Mouse (Mus musculus) heart, postnatal 0 days (tissue): ENCODE data around the gene Dnase1l3. TPM values are rescaled to one million over a fixed set of nuclear protein-coding genes. Genes with fewer than 3 reads are reported as not detected.

Source experiments
- ATAC-seq: fragments of 200-750 bp; cut with Nextera tagmentation; 2 replicates; pipeline ENCODE4 v1.8.0; 2017; ENCODE audit warnings: low read depth, moderate number of reproducible peaks, moderate library complexity; ENCODE audit not compliant: insufficient read depth
- DNase-seq: peaks from one replicate; pipeline ENCODE4 v3.0.0-alpha.2; 2016; ENCODE audit warnings: low spot score
- H3K27ac ChIP-seq: fragments of 300-500 bp; sonication (generic); 2 replicates; pipeline ENCODE4 v1.5.1; 2014; ENCODE audit warnings: low read depth, mild to moderate bottlenecking
- H3K27me3 ChIP-seq: fragments of 300-500 bp; sonication (generic); 2 replicates; pipeline ENCODE4 v1.6.1; 2014; ENCODE audit warnings: low read length, mixed read lengths; ENCODE audit not compliant: control insufficient read depth, insufficient read depth
- H3K36me3 ChIP-seq: fragments of 300-500 bp; sonication (generic); replicated peaks from 2 replicates; pipeline ENCODE4 v1.6.1; 2014; ENCODE audit warnings: low read length, mixed read lengths; ENCODE audit not compliant: control insufficient read depth, insufficient read depth
- H3K4me1 ChIP-seq: fragments of 300-500 bp; sonication (generic); 2 replicates; pipeline ENCODE4 v1.6.1; 2014; ENCODE audit warnings: antibody characterized with exemption; ENCODE audit not compliant: control insufficient read depth, insufficient read depth
- H3K4me2 ChIP-seq: fragments of 300-500 bp; sonication (generic); 2 replicates; pipeline ENCODE4 v1.6.1; 2014; ENCODE audit warnings: low read depth, mild to moderate bottlenecking, low read length, moderate library complexity
- H3K4me3 ChIP-seq: fragments of 300-500 bp; sonication (generic); 2 replicates; pipeline ENCODE4 v1.5.1; 2014; ENCODE audit warnings: low read depth, low read length
- H3K9ac ChIP-seq: fragments of 300-500 bp; sonication (generic); replicated peaks from 2 replicates; pipeline ENCODE4 v1.6.1; 2014; ENCODE audit warnings: low read depth, low read length, mixed read lengths
- H3K9me3 ChIP-seq: fragments of 300-500 bp; sonication (generic); replicated peaks from 2 replicates; pipeline ENCODE4 v1.6.1; 2016; ENCODE audit warnings: low read length; ENCODE audit not compliant: control insufficient read depth
- CTCF ChIP-seq: IDR thresholded peaks from 2 replicates; pipeline ENCODE4 v1.5.1; 2016; ENCODE audit warnings: antibody characterized with exemption, control low read depth, low read depth
- EP300 ChIP-seq: IDR thresholded peaks from 2 replicates; pipeline ENCODE4 v1.6.1; 2016; ENCODE audit warnings: antibody characterized with exemption, low read depth
- WGBS: fragments of 180-500 bp; shearing (Covaris S2); extraction: QIAGEN DNeasy Blood & Tissue Kit; methylation state at CpG from one replicate; pipeline ENCODE4 v1.1.7; 2014; 5-methylcytosine and 5-hydroxymethylcytosine counted together
- polyA plus RNA-seq: library from polyadenylated mRNA; unstranded; fragments of >200 nt; fragmentation: Nextera tagmentation; extraction: Ambion mirVana; gene quantifications from 2 replicates; pipeline ENCODE4 v1.2.1, GENCODE M21; 2015
- total RNA-seq: library from RNA; depleted of rRNA; stranded (reverse); fragments of >200 nt; gene quantifications from 2 replicates; pipeline ENCODE4 v1.2.3, GENCODE M21; 2014; ENCODE audit warnings: low replicate concordance; rRNA removed

The Dnase1l3 gene
- total RNA-seq (not detected in 2 replicates), polyA plus RNA-seq (0.03 TPM in 2 replicates)

GRCm38 (mm10) chr14:7994271-7994767 is at the start of gene Dnase1l3:
Gene Dnase1l3, minus strand, starts transcription at chr14:7994573.
- H3K9ac ChIP-seq = no peak within 1 kb of the TSS
- peak; percentile 57 for DNase-seq
- peak; percentile 68 for TF ChIP-seq CTCF
- no peak for TF ChIP-seq EP300
- no peak within 1 kb of the TSS for H3K4me3 ChIP-seq
- ATAC-seq = peak; percentile 66
- no peak within 1 kb of the TSS for H3K27ac ChIP-seq
- 49% methylated on average over 8 of the region's 8 CpGs for WGBS
- H3K4me1 ChIP-seq = no peaks in the 10 kb centered on the region
- H3K36me3 ChIP-seq = no peaks in the 10 kb centered on the region
- H3K4me2 ChIP-seq = no peak within 1 kb of the TSS
- no peaks in the 10 kb centered on the region for H3K9me3 ChIP-seq
- 0 out of 2 replicates have a peak, but pooled peaks cover 3% of the 10 kb centered on the region for H3K27me3 ChIP-seq

DNA sequence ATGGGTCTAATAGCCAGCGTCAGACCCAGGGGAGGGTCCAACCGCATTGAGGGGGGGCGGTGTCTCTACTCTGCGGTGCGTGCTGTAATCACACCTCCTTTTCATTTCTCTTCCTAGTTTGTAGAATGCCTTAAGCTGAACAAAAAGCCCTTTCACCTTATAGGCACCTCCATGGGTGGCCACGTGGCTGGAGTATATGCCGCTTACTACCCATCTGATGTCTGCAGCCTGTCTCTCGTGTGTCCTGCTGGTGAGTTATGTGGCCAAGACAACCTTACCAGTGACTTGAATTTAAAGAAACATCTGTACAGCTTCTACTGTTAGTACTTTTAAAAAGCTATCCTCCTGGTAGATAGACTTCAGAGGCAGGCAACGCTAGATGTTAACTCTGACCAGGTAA is 48.2 kb upstream of the Dnase1l3 start:
- no peak for DNase-seq
- TF ChIP-seq CTCF (no peak), EP300 (no peak)
- ATAC-seq = no peak

GRCm38 (mm10) chr14:8042120-8042519 is 47.7 kb upstream of the Dnase1l3 start:
- H3K27ac ChIP-seq = no peak overlapping the region
- 83% methylated on average over 2 of the region's 2 CpGs for WGBS
- H3K9ac ChIP-seq = no peak overlapping the region
- DNase-seq = no peak
- no peaks in the 10 kb centered on the region for H3K9me3 ChIP-seq
- H3K4me3 ChIP-seq = no peak overlapping the region
- ATAC-seq = no peak
- H3K4me2 ChIP-seq = no peak overlapping the region
- H3K27me3 ChIP-seq = no peaks in the 10 kb centered on the region
- no peak for TF ChIP-seq CTCF
- no peak for TF ChIP-seq EP300
- H3K36me3 ChIP-seq = peaks cover 21% of the 10 kb centered on the region
- H3K4me1 ChIP-seq = no peaks in the 10 kb centered on the region

More for the DNA sequence above, 48.2 kb upstream of the Dnase1l3 start:
- 91% methylated on average over 9 of the region's 9 CpGs for WGBS
- Histone ChIP-seq H3K27ac (no peak overlapping the region), H3K4me1 (no peaks in the 10 kb centered on the region), H3K27me3 (no peaks in the 10 kb centered on the region), H3K9me3 (no peaks in the 10 kb centered on the region), H3K9ac (no peak overlapping the region), H3K4me3 (no peak overlapping the region), H3K4me2 (no peak overlapping the region), H3K36me3 (peaks cover 21% of the 10 kb centered on the region)

GRCm38 (mm10) chr14:8040911-8041678 is 46.7 kb upstream of the Dnase1l3 start:
- H3K27me3 ChIP-seq = no peaks in the 10 kb centered on the region
- H3K9ac ChIP-seq = no peak overlapping the region
- ATAC-seq (no peak), DNase-seq (no peak)
- 0 out of 2 replicates have a peak, but pooled peaks cover 3% of the 10 kb centered on the region for H3K4me1 ChIP-seq
- no peak overlapping the region for H3K4me2 ChIP-seq
- TF ChIP-seq CTCF (no peak), EP300 (no peak)
- peaks cover 12% of the 10 kb centered on the region for H3K36me3 ChIP-seq
- H3K27ac ChIP-seq = no peak overlapping the region
- H3K9me3 ChIP-seq = no peaks in the 10 kb centered on the region
- WGBS = 86% methylated on average over 12 of the region's 12 CpGs
- no peak overlapping the region for H3K4me3 ChIP-seq

DNA sequence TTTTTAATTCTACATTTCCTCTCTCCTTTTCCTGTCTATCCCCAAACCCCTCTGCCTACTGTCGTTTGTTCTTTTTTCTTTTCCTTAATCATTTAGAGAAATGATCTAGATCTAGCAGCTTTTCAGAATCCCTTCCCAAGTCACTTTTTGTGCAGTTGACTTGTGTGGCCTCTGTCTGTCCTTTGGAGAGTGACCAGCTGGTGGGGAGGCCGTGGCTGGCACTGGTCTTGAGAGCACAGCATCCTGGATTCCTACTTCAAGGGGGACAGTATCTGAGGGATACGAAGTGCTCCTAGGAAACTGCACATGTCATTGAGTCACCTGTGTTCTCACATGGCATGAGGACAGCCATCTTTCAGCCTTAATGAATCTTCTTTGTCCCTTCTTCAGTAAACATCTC is 45.8 kb upstream of the Dnase1l3 start:
- DNase-seq = no peak
- TF ChIP-seq EP300 (no peak), CTCF (no peak)
- 0 out of 2 replicates have a peak, but pooled peaks cover 3% of the 10 kb centered on the region for H3K4me1 ChIP-seq
- H3K36me3 ChIP-seq = peaks cover 12% of the 10 kb centered on the region
- no peaks in the 10 kb centered on the region for H3K27me3 ChIP-seq
- WGBS = 64% methylated on average over 3 of the region's 3 CpGs
- ATAC-seq = no peak
- no peak overlapping the region for H3K4me3 ChIP-seq
- H3K27ac ChIP-seq = no peak overlapping the region
- no peak overlapping the region for H3K9ac ChIP-seq
- H3K4me2 ChIP-seq = no peak overlapping the region
- H3K9me3 ChIP-seq = no peaks in the 10 kb centered on the region
